Mouse (Mus musculus): Measurements from ENCODE around the gene Pnpla8.
"Not testable (repeated sequence)": the region's sequence is repeated elsewhere in the genome, so short reads cannot be mapped to it uniquely, and the experiment has no call there.

The Pnpla8 gene

GRCm38 (mm10) chr12:44221070-44221469 lies at the start of gene Pnpla8:
Gene Pnpla8 (plus strand): TSS chr12:44221370.
- not testable (repeated sequence) for DNase-seq (ENCODE audit: low spot score)

DNA sequence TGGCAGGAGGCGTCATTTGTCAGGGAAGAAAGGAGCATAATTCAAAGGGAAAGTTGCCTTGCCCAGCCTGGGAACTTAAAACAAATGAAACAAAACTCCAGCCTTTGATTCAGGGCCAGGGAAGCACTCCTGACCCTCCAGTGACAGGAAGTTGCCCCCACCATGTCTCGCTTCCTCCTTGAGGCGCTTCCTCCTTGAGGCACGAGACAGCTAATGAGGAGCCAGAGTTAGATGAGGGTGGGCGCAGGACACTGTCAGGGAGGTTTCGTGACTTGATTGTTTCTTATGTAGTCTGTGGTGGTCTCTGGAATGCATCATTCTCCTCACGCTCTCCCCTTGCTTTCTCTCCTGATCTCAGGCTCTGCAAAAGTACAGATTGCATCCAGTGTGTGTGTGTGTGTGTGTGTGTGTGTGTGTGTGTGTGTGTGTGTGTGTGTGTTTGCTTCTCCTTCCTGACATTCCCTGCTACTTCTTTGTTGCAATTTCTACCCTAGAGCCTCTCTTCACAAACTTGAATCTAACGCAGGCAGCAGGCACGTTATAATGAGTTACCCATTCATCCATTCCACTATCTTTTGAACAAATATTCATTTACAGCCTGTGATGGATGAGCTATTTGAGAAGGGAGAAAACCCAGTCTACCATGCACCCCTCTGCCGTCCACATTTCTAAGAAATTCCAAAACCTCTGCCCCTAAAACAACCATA lies 44.7 kb upstream of the Pnpla8 start:
- DNase-seq (ENCODE audit: low spot score) = no peak

- DNase-seq (ENCODE audit: low spot score) = no peak
These were observed 44.2 kb upstream of the Pnpla8 start for GRCm38 (mm10) chr12:44177038-44177355.

GRCm38 (mm10) chr12:44181081-44181982 lies 39.8 kb upstream of the Pnpla8 start:
- DNase-seq (ENCODE audit: low spot score) = peak; percentile 63

GRCm38 (mm10) chr12:44197873-44198525 lies 23.2 kb upstream of the Pnpla8 start:
- DNase-seq (ENCODE audit: low spot score) = no peak

GRCm38 (mm10) chr12:44209141-44209823 lies 11.9 kb upstream of the Pnpla8 start:
- peak; percentile 9 for DNase-seq (ENCODE audit: low spot score)

- peak; percentile 99 for DNase-seq (ENCODE audit: low spot score)
These were observed 11.1 kb upstream of the Pnpla8 start, which contains the start of gene Dnajb9 for GRCm38 (mm10) chr12:44209824-44210752. Gene Dnajb9 (minus strand): TSS chr12:44210326.

DNA sequence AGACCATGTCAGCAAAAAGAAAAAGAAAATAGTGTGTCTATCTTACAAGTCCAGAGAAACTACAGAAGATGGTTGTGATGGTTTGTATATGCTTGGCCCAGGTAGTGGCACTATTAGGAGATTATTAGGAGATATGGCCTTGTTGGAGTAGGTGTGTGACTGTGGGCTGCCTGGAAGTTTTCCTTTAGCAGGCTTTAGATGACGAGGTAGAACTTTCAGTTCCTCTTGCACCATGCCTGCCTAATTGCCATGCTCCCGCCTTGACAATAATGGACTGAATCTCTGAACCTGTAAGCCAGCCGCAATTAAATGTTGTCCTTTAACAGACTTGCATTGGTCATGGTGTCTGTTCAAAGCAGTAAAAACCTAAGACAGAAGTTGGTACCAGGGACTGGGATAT lies 9.6 kb upstream of the Pnpla8 start:
- DNase-seq (ENCODE audit: low spot score) = no peak

- no peak for DNase-seq (ENCODE audit: low spot score)
These were observed 634 bp downstream of the Pnpla8 start for GRCm38 (mm10) chr12:44221651-44222356.

GRCm38 (mm10) chr12:44223044-44223443 lies 1.9 kb downstream of the Pnpla8 start:
- DNase-seq (ENCODE audit: low spot score) = no peak

GRCm38 (mm10) chr12:44224650-44225049 lies 3.5 kb downstream of the Pnpla8 start:
- no peak for DNase-seq (ENCODE audit: low spot score)

- DNase-seq (ENCODE audit: low spot score) = no peak
These were observed 19.9 kb downstream of the Pnpla8 start for GRCm38 (mm10) chr12:44241090-44241489.

DNA sequence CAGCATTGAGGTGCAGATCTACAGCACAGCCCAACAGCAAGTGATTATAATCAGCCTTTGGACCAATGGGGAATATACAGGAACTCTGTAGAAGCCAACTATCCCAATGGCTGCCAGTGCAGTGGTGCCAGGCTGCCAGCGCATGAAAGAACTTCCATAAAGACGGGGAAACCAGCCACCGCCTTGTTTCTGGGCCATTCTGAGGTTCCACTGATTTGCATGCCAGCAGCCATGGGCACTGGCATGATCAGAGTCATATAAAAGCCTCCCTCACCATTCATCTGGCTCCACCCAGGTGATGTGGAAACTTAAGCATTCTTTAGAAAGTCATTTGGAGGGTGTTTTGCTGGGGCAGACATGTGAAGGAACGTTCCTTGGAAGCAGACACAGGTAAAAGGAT lies 21.2 kb downstream of the Pnpla8 start:
- no peak for DNase-seq (ENCODE audit: low spot score)

GRCm38 (mm10) chr12:44245739-44246138 lies 24.6 kb downstream of the Pnpla8 start:
- no peak for DNase-seq (ENCODE audit: low spot score)

GRCm38 (mm10) chr12:44248309-44248977 lies 27.3 kb downstream of the Pnpla8 start:
- DNase-seq (ENCODE audit: low spot score) = no peak

DNA sequence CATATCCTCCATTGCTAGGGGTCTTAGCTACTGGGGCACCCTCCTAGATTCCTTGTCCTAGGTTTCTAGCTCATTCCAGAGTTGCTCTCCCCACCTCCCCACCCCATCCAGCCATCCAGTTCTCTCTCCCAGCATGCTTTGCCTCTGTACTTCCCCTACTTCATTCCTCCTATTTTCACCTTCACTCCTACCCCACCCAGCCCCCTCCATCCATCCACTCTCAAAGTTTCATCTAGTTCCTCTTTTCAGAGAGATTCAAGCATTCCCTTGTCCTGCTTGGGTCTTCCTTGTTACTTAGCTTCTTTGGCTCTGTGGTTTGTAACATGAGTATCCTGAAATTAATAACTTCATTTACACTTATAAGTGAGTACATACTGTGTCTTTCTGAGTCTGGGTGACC lies 41.4 kb downstream of the Pnpla8 start:
- DNase-seq (ENCODE audit: low spot score) = no peak

DNA sequence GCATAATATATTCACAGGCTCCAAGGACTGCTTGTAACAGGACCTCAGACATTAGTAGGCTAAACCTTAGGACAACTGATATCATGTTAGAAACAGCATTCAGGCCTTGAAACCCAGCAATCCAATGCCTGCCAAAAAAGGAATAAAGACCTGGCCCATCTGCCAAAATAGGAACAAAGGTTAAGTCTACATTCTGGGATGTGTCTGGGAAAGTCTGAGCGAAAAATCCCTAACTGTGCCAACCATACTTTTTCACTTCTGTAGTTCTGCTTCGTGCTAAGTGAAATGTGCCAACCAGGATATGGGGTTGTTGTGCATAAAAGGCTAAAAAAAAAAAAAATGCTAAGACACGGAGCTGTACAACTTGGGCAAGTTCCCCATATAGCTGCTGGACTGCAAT lies 44.5 kb downstream of the Pnpla8 start:
- DNase-seq (ENCODE audit: low spot score) = no peak

GRCm38 (mm10) chr12:44267196-44267595 lies 46.0 kb downstream of the Pnpla8 start:
- no peak for DNase-seq (ENCODE audit: low spot score)

DNA sequence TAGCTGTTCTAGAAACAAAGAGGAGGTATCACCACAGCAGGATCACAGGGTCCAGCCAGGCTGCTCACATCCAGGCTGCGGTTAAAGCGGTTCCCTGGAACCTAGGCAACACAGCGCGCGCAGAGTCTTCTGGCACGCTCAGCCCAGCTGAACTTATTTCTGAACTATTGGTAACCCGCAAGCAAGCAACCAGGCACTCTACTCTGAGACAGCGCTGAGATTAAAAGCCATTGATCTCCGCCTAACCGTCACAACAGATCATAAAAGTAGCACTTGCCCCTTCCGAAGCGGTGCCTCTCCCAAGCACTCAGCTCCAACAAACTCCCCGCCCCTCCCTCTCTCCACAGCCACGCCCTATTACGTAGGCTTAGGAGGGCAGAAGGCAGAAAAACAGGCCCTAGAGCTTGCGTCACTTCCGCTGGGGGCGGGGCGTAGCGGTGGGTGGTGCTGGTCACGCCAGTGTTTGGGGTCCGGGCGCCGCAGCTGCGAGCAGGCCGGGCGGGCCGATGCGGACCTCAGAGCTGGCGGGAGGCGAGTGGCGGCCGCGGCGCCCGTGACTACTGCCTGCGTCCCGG lies 47.6 kb downstream of the Pnpla8 start:
- peak; percentile 97 for DNase-seq (ENCODE audit: low spot score)
